Mouse (Mus musculus) hindbrain, embryonic 15.5 days (tissue): Measurements from ENCODE around the gene Bach1. TPM values are rescaled to one million over a fixed set of nuclear protein-coding genes. Genes with fewer than 3 reads are reported as not detected.

Source experiments
- polyA plus RNA-seq: library from polyadenylated mRNA; unstranded; fragments of >200 nt; fragmentation: Nextera tagmentation; extraction: Ambion mirVana; gene quantifications from 2 replicates; pipeline ENCODE4 v1.2.1, GENCODE M21; 2015

Bach1 gene
- polyA plus RNA-seq, 1 experiment from 2014 or later, result 16.6 TPM

Other genes with a start within 250 kb of the Bach1 start
- 42.9 and 50.6 TPM in 2 replicates for gene Usp16, start 244.2 kb upstream of the Bach1 start, polyA plus RNA-seq
- 375 and 387 TPM in 2 replicates for gene Cct8, start 203.1 kb upstream of the Bach1 start, polyA plus RNA-seq
- gene Map3k7cl, start 145.6 kb upstream of the Bach1 start, polyA plus RNA-seq, result not detected in 2 replicates